Mouse (Mus musculus) G1E (cell line): ENCODE results near the gene Fam241a.

Experiments
- CTCF ChIP-seq: IDR thresholded peaks from 2 replicates; pipeline ENCODE4 v1.5.1; 2012; ENCODE audit warnings: low read depth, low read length, inconsistent platforms, mixed read lengths
- GATA1 ChIP-seq: IDR thresholded peaks from 2 replicates; pipeline ENCODE4 v1.6.1; 2012; ENCODE audit warnings: borderline replicate concordance, low read length, inconsistent platforms, mixed read lengths
- GATA2 ChIP-seq: IDR thresholded peaks from 2 replicates; pipeline ENCODE4 v1.6.1; 2012; ENCODE audit warnings: low read depth, low read length, inconsistent platforms, borderline replicate concordance
- POLR2AphosphoS5 ChIP-seq: IDR thresholded peaks from 2 replicates; pipeline ENCODE4 v1.6.1; 2012; ENCODE audit warnings: low read depth, low read length, inconsistent platforms; ENCODE audit not compliant: insufficient replicate concordance
- TAL1 ChIP-seq: conservative IDR thresholded peaks from 2 replicates; pipeline ENCODE4 v1.6.1; 2012; ENCODE audit warnings: low read depth, low read length, inconsistent platforms, mixed read lengths

DNA sequence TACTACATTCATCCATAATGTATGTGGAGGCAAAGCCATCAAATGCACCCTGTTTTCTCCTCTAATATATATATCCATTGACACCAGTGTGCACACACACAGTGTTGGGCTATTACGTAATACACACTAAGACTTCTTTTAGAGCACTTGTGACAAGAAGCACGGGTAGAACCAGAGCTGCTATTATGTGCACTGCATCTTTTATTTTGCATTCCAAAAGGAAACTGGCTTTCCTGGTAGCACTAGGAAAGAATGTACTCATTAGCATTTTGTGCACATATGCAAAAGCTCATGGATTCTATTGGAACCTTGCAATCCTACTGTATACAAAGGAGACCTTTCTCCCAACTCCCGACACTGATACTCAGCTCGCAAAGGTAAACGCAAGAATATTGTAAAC lies 27.2 kb downstream of the Fam241a start:
- TF ChIP-seq CTCF (no peak), GATA1 (no peak), POLR2AphosphoS5 (no peak), GATA2 (no peak), TAL1 (no peak)
